Mouse (Mus musculus) adrenal gland, adult 8-10 months (tissue): ENCODE data around the gene Rcl1. TPM values are rescaled to one million over a fixed set of nuclear protein-coding genes. Genes with fewer than 3 reads are reported as not detected.

Experiments
- DNase-seq: peaks from one replicate; pipeline ENCODE4 v3.0.0; 2022
- total RNA-seq, 4 experiments: library from RNA; stranded (reverse); gene quantifications; 2 replicates each; pipeline ENCODE4 v1.2.4; 2022

Rcl1 gene
- 10 to 100 TPM; 23.7 to 36.2 (median 30.0) TPM for total RNA-seq

- peak; percentile 93 for DNase-seq
These were observed at the start of gene Rcl1 for GRCm38 (mm10) chr19:29100874-29101542. Rcl1 (plus strand) TSS chr19:29101375.

GRCm38 (mm10) chr19:29052786-29053185, 48.4 kb upstream of the Rcl1 start:
- no peak for DNase-seq

- no peak for DNase-seq
These were observed 46.6 kb upstream of the Rcl1 start for GRCm38 (mm10) chr19:29054594-29054993.

- DNase-seq, result no peak
These were observed 45.7 kb upstream of the Rcl1 start for GRCm38 (mm10) chr19:29055469-29055868.

GRCm38 (mm10) chr19:29058741-29059140, 42.4 kb upstream of the Rcl1 start:
- no peak for DNase-seq

- no peak for DNase-seq
These were observed 41.5 kb upstream of the Rcl1 start for GRCm38 (mm10) chr19:29059688-29060087.

- no peak for DNase-seq
These were observed 40.9 kb upstream of the Rcl1 start for GRCm38 (mm10) chr19:29060299-29060698.

- no peak for DNase-seq
These were observed 38.2 kb upstream of the Rcl1 start for GRCm38 (mm10) chr19:29063009-29063408.

GRCm38 (mm10) chr19:29063577-29064363, 37.4 kb upstream of the Rcl1 start:
- peak; percentile 87 for DNase-seq

- DNase-seq, result peak; percentile 42
These were observed 36.6 kb upstream of the Rcl1 start for GRCm38 (mm10) chr19:29064451-29065102.

GRCm38 (mm10) chr19:29066981-29067471, 34.1 kb upstream of the Rcl1 start:
- DNase-seq, result peak; percentile 84

GRCm38 (mm10) chr19:29069195-29069594, 32.0 kb upstream of the Rcl1 start:
- no peak for DNase-seq

GRCm38 (mm10) chr19:29074802-29075201, 26.4 kb upstream of the Rcl1 start:
- DNase-seq, result no peak

GRCm38 (mm10) chr19:29088628-29089027, 12.5 kb upstream of the Rcl1 start:
- no peak for DNase-seq

- no peak for DNase-seq
These were observed 9.0 kb upstream of the Rcl1 start for GRCm38 (mm10) chr19:29092194-29092593.

GRCm38 (mm10) chr19:29099106-29099505, 2.1 kb upstream of the Rcl1 start:
- no peak for DNase-seq

GRCm38 (mm10) chr19:29099596-29099995, 1.6 kb upstream of the Rcl1 start:
- no peak for DNase-seq

GRCm38 (mm10) chr19:29100261-29100660, 914 bp upstream of the Rcl1 start:
- no peak for DNase-seq

GRCm38 (mm10) chr19:29101591-29101990, 416 bp downstream of the Rcl1 start:
- no peak for DNase-seq

GRCm38 (mm10) chr19:29102098-29102497, 923 bp downstream of the Rcl1 start:
- no peak for DNase-seq

GRCm38 (mm10) chr19:29105816-29106215, 4.6 kb downstream of the Rcl1 start:
- DNase-seq, result no peak

- DNase-seq, result no peak
These were observed 5.1 kb downstream of the Rcl1 start for GRCm38 (mm10) chr19:29106261-29106660.

- peak; percentile 80 for DNase-seq
These were observed 11.5 kb downstream of the Rcl1 start for GRCm38 (mm10) chr19:29112662-29113061.
